Mouse (Mus musculus) spleen, postnatal 4 days (tissue): ENCODE measurements at regions not wholly inside any gene's neighbourhood (a gene's known extent, or its start where the extent isn't known, plus 50 kb on each side); places are given as distances from the start of the nearest gene placed in this dataset.

Experiments used
- DNase-seq, 2 experiments: peaks; one replicate each; pipeline ENCODE4 v3.0.0; 2022; ENCODE audit warnings: low spot score in 2 of 2

DNA sequence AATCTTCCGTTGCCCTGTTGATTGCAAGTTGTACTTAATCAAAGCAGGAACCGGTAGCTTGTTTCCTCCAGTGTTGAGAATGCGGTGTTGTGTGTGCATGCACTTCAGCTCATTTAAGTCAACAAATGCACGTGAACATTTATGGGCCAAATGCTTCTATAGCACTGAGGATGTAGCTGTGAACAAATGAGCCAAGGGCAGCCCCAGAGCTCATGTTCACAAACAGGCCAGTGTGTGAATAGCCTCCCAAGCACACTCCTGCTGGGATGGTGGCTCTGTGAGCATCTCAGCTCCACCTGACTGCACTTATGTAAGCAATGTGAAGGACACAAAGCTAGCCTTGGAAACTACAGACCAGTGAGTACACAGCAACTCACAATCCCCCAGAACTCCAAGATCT, 183.9 kb upstream of the Sox2 start:
- DNase-seq, result no peak

DNA sequence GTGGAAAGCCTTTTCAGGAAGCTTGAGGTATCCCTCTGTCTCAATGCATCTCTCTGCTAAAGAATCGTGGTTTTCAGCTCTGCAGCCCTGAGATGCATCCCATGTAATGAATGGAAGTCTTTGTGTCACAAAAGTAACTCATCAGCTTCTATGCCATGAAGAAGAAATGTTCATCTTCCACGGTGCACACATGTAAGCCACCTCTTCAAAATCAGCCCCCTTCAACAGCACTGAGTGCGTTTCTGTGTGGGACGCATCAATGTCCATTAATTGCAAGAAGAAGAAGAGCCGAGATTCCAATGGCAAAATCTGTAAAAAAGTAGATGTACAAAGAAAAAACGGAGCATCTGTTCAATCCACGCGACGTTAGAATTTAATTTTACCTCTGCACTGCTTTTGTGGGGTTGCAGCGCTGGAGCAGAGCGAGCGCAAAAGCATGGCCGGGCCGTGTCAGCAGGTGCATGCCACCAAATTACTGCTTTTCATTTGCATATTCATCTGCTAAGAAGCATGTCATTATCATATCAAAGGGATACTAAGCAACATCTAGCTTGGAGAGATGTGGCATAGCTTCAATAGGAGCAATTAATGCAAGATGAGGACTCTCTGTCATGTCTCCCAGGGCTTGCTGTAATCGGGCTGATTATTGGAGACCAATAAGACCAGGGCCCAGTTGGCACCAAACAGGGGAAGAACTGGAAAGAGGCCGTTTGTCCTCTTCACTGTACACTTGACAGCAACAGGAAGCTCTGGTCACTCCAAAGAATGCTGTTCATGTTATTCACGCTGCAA, 185.0 kb upstream of the Sox2 start:
- DNase-seq, result no peak

DNA sequence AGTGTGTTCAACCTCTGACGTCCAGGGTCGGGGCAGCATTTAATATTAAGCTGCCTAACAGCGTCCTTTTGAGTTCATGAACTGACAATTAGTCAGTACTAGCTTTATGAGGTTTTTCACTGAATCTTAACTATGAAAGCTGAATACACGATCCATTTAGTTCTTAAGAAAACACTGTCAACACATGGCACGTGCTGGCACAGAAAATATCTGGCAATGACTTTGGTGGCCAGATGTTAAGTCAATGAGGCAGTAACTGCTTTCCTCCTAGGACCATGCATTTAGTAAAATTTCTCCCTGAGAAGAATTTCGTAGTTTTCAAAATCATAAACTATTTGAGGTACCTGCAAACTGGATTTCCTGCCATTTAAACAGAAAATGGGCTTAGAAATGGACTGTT, 191.4 kb upstream of the Sox2 start:
- DNase-seq, result no peak

- peak in 1 of 2 experiments; percentile 23 for DNase-seq
Measured at GRCm38 (mm10) chr3:34457821-34458220, 192.4 kb upstream of the Sox2 start.

DNA sequence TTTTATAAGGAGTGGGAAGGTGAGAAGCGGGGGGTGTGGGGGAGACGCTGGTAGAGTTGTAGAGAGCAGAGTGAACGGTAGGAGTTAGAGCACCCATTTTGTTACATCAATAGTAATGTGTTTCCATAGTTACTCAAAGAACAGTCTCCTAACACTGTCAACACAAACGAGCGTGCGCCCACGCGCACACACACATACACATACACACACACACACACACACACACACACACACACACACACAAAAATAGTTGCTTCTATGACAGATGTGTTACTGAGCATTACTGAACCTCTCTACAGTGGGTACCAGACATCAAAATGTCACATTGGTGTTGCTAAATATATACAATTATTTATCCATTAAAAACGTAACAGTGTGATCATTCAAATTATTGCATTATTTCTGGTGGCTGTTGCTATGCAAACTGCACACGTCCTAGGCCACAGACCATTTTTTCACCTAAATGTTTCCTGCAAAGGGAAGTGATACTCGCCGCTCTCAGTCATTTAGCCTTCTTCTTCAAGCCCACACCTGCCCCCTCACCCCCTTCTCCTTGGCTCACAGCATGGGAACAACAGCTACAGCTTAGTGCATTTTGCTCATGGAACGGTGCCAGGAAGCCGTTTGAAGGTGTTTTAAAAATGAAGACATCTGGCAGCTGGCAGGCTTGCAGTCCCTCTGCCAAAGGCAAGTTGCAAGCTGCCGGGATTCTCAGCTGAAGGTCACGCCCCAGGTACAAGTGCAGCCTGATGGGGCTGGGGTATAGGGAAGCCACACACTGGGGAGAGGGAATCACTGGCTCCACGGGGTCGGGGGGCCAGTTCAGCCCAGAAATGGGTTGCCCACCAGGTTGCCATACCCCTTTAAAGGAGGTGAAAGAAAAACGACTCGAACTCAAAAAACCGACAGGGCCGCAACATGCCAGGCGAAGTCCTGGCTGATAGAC, 193.4 kb upstream of the Sox2 start:
- no peak for DNase-seq

DNA sequence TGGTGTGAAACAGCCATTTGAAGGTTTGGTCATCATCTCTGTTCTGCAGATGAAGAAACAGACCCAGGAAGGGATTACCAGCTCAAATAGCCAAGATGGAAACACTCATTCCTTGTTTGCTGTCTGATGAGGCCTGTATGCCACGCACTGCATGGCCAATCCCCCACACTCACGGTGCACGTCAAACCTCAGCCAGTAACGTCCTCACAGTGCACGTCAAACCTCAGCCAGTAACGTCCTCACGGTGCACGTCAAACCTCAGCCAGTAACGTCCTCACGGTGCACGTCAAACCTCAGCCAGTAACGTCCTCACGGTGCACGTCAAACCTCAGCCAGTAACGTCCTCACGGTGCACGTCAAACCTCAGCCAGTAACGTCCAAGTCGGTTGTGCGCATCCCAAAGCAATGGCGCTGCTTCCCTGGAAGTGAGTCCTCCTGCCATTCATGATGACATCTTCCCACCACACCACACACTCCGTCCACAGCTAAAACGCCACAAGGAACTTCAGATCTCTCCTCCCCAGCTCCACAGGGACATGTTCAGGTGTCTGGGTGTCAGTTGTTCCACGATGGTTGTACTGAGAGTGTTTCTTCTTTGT, 196.1 kb upstream of the Sox2 start:
- DNase-seq, result no peak

- DNase-seq, result no peak
Measured at GRCm38 (mm10) chr3:34445354-34445753, 204.9 kb upstream of the Sox2 start.

- DNase-seq, result no peak
Measured at GRCm38 (mm10) chr3:34444802-34445201, 205.4 kb upstream of the Sox2 start.

DNA sequence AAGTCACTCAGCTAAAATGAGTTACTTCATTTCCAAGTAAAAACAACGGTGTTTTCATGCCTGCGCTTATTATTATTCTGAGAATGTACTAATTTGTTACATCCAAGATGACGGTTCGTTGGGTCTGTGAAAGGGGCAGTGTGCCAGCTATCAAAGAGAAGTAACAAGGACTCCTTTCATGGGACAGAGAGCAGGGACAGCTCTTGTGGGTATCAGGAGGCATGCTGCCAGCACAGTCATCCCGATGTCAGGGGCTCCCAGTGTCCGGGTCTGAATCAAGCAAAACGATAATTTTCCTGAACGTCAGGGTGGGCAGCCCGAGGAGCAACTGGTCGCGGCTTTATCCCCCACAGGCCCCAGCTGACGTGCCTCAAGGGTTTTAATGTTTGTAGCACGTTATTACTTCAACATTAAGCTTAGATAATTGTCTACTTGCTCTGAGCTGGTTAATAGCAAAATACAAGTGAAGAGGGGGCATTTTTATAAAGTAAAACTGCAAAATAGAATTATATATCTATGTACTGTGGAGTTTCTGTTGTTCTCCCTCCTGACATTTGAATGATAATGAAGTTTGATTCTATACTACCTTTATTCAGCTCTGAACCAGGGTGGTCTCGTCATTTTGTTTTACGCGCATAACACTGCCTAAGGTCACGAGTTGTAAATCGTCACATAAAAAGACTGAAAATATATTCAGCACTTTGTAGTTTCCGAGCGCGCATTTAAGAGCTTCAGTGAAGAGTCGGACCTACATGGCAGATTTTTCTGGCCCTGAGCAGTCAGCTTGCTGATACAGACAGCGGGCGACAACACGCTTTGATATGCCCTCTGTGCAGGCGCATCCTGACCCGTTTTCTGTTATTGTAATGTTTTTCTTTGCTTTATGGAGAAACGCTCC, 206.2 kb upstream of the Sox2 start:
- DNase-seq, result no peak

DNA sequence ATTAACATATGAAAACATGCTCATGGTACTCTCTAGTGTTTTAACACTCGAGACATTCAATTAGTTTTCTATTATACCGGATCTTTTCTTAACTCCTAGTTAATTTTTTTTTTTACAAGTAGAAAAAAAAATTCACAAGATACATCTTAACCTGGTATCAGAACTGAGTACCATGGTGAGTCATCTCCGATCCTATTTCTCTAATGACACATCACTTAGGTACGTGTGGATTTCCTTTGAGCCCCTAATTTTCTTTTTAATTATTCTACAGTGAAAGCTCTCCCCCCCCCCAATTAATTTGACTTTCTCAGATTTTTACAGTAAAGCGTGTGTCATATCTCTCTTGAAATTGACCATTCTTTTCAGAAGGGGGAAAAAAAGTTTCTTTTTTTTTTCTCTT, 206.9 kb upstream of the Sox2 start:
- DNase-seq, result no peak

DNA sequence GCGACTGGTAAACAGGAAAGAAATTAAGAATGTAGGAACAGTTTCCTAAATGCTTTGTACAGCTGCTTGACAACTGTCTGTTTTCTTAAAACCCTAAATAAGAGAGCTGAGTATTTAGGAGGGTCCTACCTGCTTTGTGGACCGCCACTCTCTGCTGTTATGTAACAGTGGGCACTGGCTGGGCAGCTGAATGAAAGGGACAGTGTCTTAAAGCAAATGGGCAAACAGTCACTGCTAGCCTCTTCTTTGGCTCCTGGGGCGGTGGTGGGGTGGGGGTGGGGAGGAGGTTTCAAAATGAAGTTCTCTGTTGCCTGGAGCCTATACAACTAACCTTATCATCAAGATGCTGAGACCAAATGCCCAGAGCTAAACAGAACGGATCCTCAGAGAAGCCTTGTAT, 208.4 kb upstream of the Sox2 start:
- DNase-seq, result no peak

- DNase-seq, result no peak
Measured at GRCm38 (mm10) chr3:34441266-34441665, 208.9 kb upstream of the Sox2 start.

DNA sequence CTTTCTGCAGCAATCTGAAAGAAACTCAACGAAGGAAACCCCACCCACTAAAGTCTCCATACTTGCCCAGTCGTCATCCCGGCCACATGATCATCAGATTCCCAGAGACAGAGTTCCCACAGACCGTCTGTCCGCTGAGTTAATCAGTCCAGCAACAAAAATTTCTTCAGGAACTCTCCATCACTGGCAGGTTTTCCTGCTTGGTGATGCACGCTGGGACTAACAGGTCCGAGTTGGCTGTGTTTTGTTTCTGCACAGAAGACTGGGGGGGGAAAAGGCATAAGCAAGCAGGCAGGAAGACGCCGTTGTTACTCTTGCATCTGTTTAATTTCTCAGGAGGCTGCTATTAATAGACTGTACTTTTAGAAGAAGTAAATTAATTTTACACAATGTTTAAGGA, 215.3 kb upstream of the Sox2 start:
- no peak for DNase-seq

- no peak for DNase-seq
Measured at GRCm38 (mm10) chr3:34427967-34428366, 222.2 kb upstream of the Sox2 start.

DNA sequence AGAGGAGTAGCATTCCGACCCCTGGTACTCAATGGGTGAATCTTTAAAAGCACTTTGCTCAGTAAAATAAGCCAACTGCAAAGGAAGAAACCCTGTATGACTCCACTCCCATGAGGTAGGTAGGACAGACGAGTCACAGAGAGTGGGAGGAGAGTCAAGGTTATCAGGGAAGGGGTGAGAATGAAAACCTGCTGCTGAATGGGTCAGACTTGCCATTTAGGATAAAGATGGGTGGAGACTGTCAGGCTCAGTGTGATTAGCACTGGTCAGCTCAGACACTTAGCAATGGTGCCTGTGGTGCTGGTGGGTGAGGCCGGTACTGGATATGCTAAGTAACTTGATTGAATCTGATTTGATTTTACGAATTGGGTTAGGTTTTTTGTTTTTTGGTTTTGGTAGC, 222.7 kb upstream of the Sox2 start:
- DNase-seq, result no peak

GRCm38 (mm10) chr3:34426955-34427354, 223.2 kb upstream of the Sox2 start:
- no peak for DNase-seq

DNA sequence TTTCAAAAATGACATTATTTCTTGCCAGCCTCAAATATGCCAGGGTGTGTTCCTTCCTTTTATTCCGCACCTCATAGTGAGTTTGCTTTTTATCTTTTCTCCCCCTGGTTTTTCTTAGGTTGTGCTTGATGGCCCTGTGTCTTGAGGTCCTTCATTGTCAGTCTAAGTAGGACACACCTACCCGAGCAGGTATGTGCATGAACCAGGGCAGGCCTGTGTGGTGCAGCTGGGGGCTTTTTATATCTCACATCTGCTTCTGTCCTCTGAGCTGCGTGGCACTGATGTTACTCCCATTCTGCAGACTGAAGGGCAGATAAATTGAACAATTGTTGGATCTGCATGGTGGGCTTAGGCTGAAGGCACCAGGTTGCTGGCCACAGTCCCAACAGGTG, 238.3 kb upstream of the Sox2 start:
- no peak for DNase-seq

- DNase-seq, result no peak
Measured at GRCm38 (mm10) chr3:34411142-34411914, 238.9 kb upstream of the Sox2 start.

GRCm38 (mm10) chr3:34403586-34403985, 246.6 kb upstream of the Sox2 start:
- no peak for DNase-seq

- no peak for DNase-seq
Measured at GRCm38 (mm10) chr3:34391275-34391674, 258.9 kb upstream of the Sox2 start.
